ENCODE assay signal across 8 mouse cellular contexts in genomic region chr1:171470371-171470871, GRCm38 (mm10). TPM values are rescaled to one million over a fixed set of nuclear protein-coding genes. Genes with fewer than 3 reads are reported as not detected.
DNase-seq lines count a peak whose midpoint lies in the region; ATAC-seq lines count a peak whose summit lies in the region.

No protein-coding gene starts in this region.

- DNase-seq in hindbrain, embryonic 14.5 days (ENCODE audit: low spot score) = peak; percentile 74
- peak; percentile 65 for DNase-seq in T-cell, adult 2 months (ENCODE audit: low spot score)
- peak; percentile 79 to 80 for DNase-seq in kidney, postnatal 4 days
- peak; percentile 74 for DNase-seq in lung, postnatal 25 days (ENCODE audit: low spot score)
- peak; percentile 20 to 36 for DNase-seq in spleen, postnatal 36 days (ENCODE audit: low spot score in 2 of 2)

- H3K4me1 ChIP-seq in hindbrain, embryonic 14.5 days (replicated peaks; ENCODE audit: control insufficient read depth, insufficient read depth, low read length) = no peaks in the 10 kb centered on the region
- H3K4me1 ChIP-seq in hindbrain, embryonic 16.5 days (ENCODE audit: control insufficient read depth, insufficient read depth, low read depth, low read length) = no peaks in the 10 kb centered on the region
- H3K4me1 ChIP-seq in heart, embryonic 13.5 days = peaks cover 22% of the 10 kb centered on the region

- H3K36me3 ChIP-seq in hindbrain, embryonic 14.5 days (replicated peaks; ENCODE audit: control insufficient read depth, insufficient read depth) = no peaks in the 10 kb centered on the region
- no peaks in the 10 kb centered on the region for H3K36me3 ChIP-seq in hindbrain, embryonic 16.5 days (ENCODE audit: control insufficient read depth, insufficient read depth, low read length)
- peaks cover 4% of the 10 kb centered on the region; the same call in 1 of the 2 replicates for H3K36me3 ChIP-seq in heart, embryonic 13.5 days

- WGBS in hindbrain, embryonic 14.5 days = 32% methylated on average over 7 of the region's 7 CpGs
- WGBS in hindbrain, embryonic 16.5 days = 29% methylated on average over 7 of the region's 7 CpGs
- WGBS in heart, embryonic 13.5 days = 32% methylated on average over 7 of the region's 7 CpGs

- H3K4me3 ChIP-seq in hindbrain, embryonic 14.5 days (replicated peaks; ENCODE audit: low read length) = no peak overlapping the region
- no peak overlapping the region for H3K4me3 ChIP-seq in hindbrain, embryonic 16.5 days (ENCODE audit: low read length)
- no peak overlapping the region for H3K4me3 ChIP-seq in heart, embryonic 13.5 days

- H3K9me3 ChIP-seq in hindbrain, embryonic 14.5 days (ENCODE audit: control insufficient read depth, low read length) = no peaks in the 10 kb centered on the region
- no peaks in the 10 kb centered on the region for H3K9me3 ChIP-seq in hindbrain, embryonic 16.5 days (ENCODE audit: control insufficient read depth, low read length)
- no peaks in the 10 kb centered on the region for H3K9me3 ChIP-seq in heart, embryonic 13.5 days

- H3K27me3 ChIP-seq in hindbrain, embryonic 14.5 days (ENCODE audit: control insufficient read depth, insufficient read depth, low read length) = no peaks in the 10 kb centered on the region
- H3K27me3 ChIP-seq in hindbrain, embryonic 16.5 days (replicated peaks; ENCODE audit: control insufficient read depth, insufficient read depth, low read length) = no peaks in the 10 kb centered on the region
- no peaks in the 10 kb centered on the region for H3K27me3 ChIP-seq in heart, embryonic 13.5 days (replicated peaks)

- ATAC-seq in hindbrain, embryonic 14.5 days (ENCODE audit: low FRiP score) = no peak
- ATAC-seq in hindbrain, embryonic 16.5 days = no peak
- ATAC-seq in common myeloid progenitor, adult 5-6 weeks (replicated peaks; ENCODE audit: low read depth, poor library complexity, severe bottlenecking) = peak; percentile 62
- no peak for ATAC-seq in heart, embryonic 13.5 days (ENCODE audit: extremely low read depth, insufficient number of reproducible peaks, low FRiP score, low TSS enrichment)

- no peak overlapping the region for H3K9ac ChIP-seq in hindbrain, embryonic 14.5 days
- no peak overlapping the region for H3K9ac ChIP-seq in hindbrain, embryonic 16.5 days (ENCODE audit: low read depth, low read length)
- H3K9ac ChIP-seq in heart, embryonic 13.5 days = no peak overlapping the region

- no peak overlapping the region for H3K4me2 ChIP-seq in hindbrain, embryonic 14.5 days (replicated peaks)
- H3K4me2 ChIP-seq in hindbrain, embryonic 16.5 days (ENCODE audit: low read length) = no peak overlapping the region
- H3K4me2 ChIP-seq in heart, embryonic 13.5 days = peak overlapping the region; percentile 51

- no peak overlapping the region for H3K27ac ChIP-seq in hindbrain, embryonic 14.5 days
- no peak overlapping the region for H3K27ac ChIP-seq in hindbrain, embryonic 16.5 days (ENCODE audit: low read depth, low read length)
- H3K27ac ChIP-seq in heart, embryonic 13.5 days (replicated peaks) = peak overlapping the region; percentile 68; the same call in 1 of the 2 replicates

RNA-seq across cellular contexts. Expression of gene Alyref2, which starts 32.9 kb away (rescaled TPM):
- polyA plus RNA-seq in hindbrain, embryonic 14.5 days (2014; fragmentation: Nextera tagmentation; extraction: Ambion mirVana) = 23.0 and 29.8 TPM in 2 replicates
- 25.7 and 28.3 TPM in 2 replicates for polyA plus RNA-seq in hindbrain, embryonic 16.5 days (2015; fragmentation: Nextera tagmentation; extraction: Ambion mirVana)
- 4.8 and 13.0 TPM in 2 replicates for total RNA-seq in common myeloid progenitor, adult 5-6 weeks (2017)
- polyA plus RNA-seq in heart, embryonic 13.5 days (2015; fragmentation: Nextera tagmentation; extraction: Ambion mirVana) = 12.8 and 15.6 TPM in 2 replicates

RNA-seq across cellular contexts. Expression of gene F11r, which starts 33.1 kb away (rescaled TPM):
- 12.8 and 14.0 TPM in 2 replicates for polyA plus RNA-seq in hindbrain, embryonic 14.5 days (2014; fragmentation: Nextera tagmentation; extraction: Ambion mirVana)
- 14.1 and 15.6 TPM in 2 replicates for polyA plus RNA-seq in hindbrain, embryonic 16.5 days (2015; fragmentation: Nextera tagmentation; extraction: Ambion mirVana)
- 1.1 and 5.4 TPM in 2 replicates for total RNA-seq in common myeloid progenitor, adult 5-6 weeks (2017)
- 61.8 and 66.1 TPM in 2 replicates for polyA plus RNA-seq in heart, embryonic 13.5 days (2015; fragmentation: Nextera tagmentation; extraction: Ambion mirVana)

RNA-seq across cellular contexts. Expression of gene Tstd1, which starts 51.7 kb away (rescaled TPM):
- polyA plus RNA-seq in hindbrain, embryonic 14.5 days (2014; fragmentation: Nextera tagmentation; extraction: Ambion mirVana) = 2.4 and 3.1 TPM in 2 replicates
- 6.3 and 7.0 TPM in 2 replicates for polyA plus RNA-seq in hindbrain, embryonic 16.5 days (2015; fragmentation: Nextera tagmentation; extraction: Ambion mirVana)
- total RNA-seq in common myeloid progenitor, adult 5-6 weeks (2017) = 0.18 and 1.2 TPM in 2 replicates
- polyA plus RNA-seq in heart, embryonic 13.5 days (2015; fragmentation: Nextera tagmentation; extraction: Ambion mirVana) = 3.1 and 3.6 TPM in 2 replicates

RNA-seq across cellular contexts. Expression of gene Usf1, which starts 59.3 kb away (rescaled TPM):
- polyA plus RNA-seq in hindbrain, embryonic 14.5 days (2014; fragmentation: Nextera tagmentation; extraction: Ambion mirVana) = 166 and 175 TPM in 2 replicates
- polyA plus RNA-seq in hindbrain, embryonic 16.5 days (2015; fragmentation: Nextera tagmentation; extraction: Ambion mirVana) = 150 and 170 TPM in 2 replicates
- total RNA-seq in common myeloid progenitor, adult 5-6 weeks (2017) = 47.1 and 48.6 TPM in 2 replicates
- polyA plus RNA-seq in heart, embryonic 13.5 days (2015; fragmentation: Nextera tagmentation; extraction: Ambion mirVana) = 52.1 and 53.3 TPM in 2 replicates

Comparison
In these comparisons a context has a peak if more than half of its experiments do, and no peak if none do; other contexts are left out.
1. DNase-seq: peak in every context shown above with its lines; median percentile 80 in kidney, postnatal 4 days; 74 in hindbrain, embryonic 14.5 days; 74 in lung, postnatal 25 days; 65 in T-cell, adult 2 months; 28 in spleen, postnatal 36 days.